Mouse (Mus musculus) erythroblast, embryonic 14.5 days (primary cell): ENCODE results near the gene Chst5. TPM values are rescaled to one million over a fixed set of nuclear protein-coding genes. Genes with fewer than 3 reads are reported as not detected.
"Not testable (repeated sequence)": the region's sequence is repeated elsewhere in the genome, so short reads cannot be mapped to it uniquely, and the experiment has no call there.

Source experiments
- H3K27me3 ChIP-seq: 2 replicates; pipeline ENCODE4 v1.6.1; 2012; ENCODE audit warnings: inconsistent platforms; ENCODE audit not compliant: control insufficient read depth
- H3K36me3 ChIP-seq: 2 replicates; pipeline ENCODE4 v1.6.1; 2012; ENCODE audit warnings: mild to moderate bottlenecking, inconsistent platforms; ENCODE audit not compliant: control insufficient read depth
- H3K4me1 ChIP-seq: 2 replicates; pipeline ENCODE4 v1.6.1; 2012; ENCODE audit warnings: inconsistent platforms; ENCODE audit not compliant: control insufficient read depth
- H3K4me3 ChIP-seq: replicated peaks from 2 replicates; pipeline ENCODE3; 2012; ENCODE audit warnings: moderate library complexity, mild to moderate bottlenecking, inconsistent platforms
- H3K9me3 ChIP-seq: 2 replicates; pipeline ENCODE4 v1.6.1; 2012; ENCODE audit warnings: low read length, inconsistent platforms, mixed read lengths; ENCODE audit not compliant: control insufficient read depth
- GATA1 ChIP-seq: IDR thresholded peaks from 2 replicates; pipeline ENCODE4 v1.6.1; 2012; ENCODE audit warnings: low read length, inconsistent platforms, mixed read lengths
- TAL1 ChIP-seq: IDR thresholded peaks from 3 replicates; pipeline ENCODE4 v1.6.1; 2012; ENCODE audit warnings: low read length, inconsistent platforms, mixed read lengths
- polyA plus RNA-seq: library from polyadenylated mRNA; stranded (reverse); fragments of >175 nt; gene quantifications from 2 replicates; pipeline ENCODE4 v1.2.3, GENCODE M21; 2012

Chst5 gene
- polyA plus RNA-seq, 1 experiment: not detected

DNA sequence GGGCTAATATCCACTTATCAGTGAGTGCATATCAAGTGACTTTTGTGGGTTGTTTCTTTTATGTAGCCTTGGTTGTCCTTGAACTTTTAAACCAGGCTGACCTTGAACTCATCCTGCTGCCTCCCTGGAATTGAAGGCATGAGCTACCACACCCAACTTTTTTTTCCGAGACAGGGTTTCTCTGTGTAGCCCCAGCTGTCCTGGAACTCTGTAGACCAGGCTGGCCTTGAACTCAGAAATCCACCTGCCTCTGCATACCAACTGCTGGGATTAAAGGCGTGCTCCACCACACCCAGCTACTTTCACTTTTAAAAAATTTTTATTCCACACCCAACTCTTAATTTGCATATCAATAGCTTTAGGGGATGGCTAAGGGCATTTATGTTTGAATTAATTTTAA is 33.3 kb upstream of the Chst5 start:
- no peaks in the 10 kb centered on the region for H3K9me3 ChIP-seq
- no peaks in the 10 kb centered on the region for H3K27me3 ChIP-seq
- TF ChIP-seq GATA1 (no peak), TAL1 (no peak)
- peaks cover 71% of the 10 kb centered on the region for H3K36me3 ChIP-seq
- no peak overlapping the region for H3K4me3 ChIP-seq
- H3K4me1 ChIP-seq: peaks cover 43% of the 10 kb centered on the region

- H3K27me3 ChIP-seq: no peaks in the 10 kb centered on the region
Measured at GRCm38 (mm10) chr8:111941101-111941454, 30.8 kb upstream of the Chst5 start.

DNA sequence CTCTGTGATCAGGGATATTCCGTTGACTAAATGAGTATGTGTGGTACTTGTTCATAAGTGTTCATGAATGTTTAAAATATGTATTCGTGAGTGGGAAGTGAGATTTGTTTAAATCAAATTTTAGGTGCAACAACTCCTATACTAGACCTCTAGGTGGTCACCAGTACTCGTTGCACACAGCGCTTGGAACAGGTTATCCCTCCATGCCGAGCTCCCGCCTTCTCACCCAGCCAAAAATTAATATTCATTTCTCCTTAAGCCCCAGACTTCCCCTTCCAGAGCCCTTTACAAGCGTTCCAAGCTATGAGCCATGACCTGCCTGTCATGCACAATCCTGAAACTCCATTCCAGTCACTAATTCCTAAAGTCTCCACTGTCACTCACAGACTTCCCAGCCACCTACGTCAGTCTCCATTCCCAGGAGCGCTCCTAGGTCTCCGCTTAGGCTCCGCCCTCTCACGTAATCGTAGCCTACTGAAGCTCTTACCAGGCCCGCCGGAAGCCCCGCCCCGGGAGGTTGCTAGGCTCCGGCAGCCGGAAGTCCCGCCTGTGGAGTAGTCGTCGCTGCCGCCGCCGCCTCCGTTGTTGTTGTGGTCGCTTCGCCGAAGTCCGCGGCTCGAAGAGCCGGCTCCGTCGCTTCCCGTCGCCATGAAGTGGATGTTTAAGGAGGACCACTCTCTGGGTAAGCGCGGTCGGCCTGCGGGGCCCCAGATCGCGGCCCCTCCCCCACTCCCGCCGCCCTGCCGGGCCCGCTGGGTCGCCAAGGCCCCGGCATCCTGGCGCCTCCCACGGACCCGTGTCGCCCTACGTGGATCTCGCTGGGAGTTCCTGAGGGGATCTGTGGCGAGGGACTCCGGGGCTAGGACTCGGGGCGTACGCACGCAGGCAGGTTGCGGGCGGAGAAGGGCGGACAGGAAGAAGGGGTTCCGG is 30.2 kb upstream of the Chst5 start, which contains the start of gene Gabarapl2:
Gene Gabarapl2 (plus strand): TSS at position 533 of the 930 bp plus-strand sequence.
- TF ChIP-seq TAL1: no peak
- TF ChIP-seq GATA1: no peak
- H3K36me3 ChIP-seq: peaks cover 41% of the 10 kb centered on the region
- H3K4me3 ChIP-seq: peak within 1 kb of the TSS; percentile 90
- peaks cover 45% of the 10 kb centered on the region for H3K4me1 ChIP-seq
- no peaks in the 10 kb centered on the region for H3K9me3 ChIP-seq
- no peaks in the 10 kb centered on the region for H3K27me3 ChIP-seq

More at GRCm38 (mm10) chr8:111941101-111941454, 30.8 kb upstream of the Chst5 start:
- Histone ChIP-seq H3K9me3 (no peaks in the 10 kb centered on the region), H3K36me3 (peaks cover 47% of the 10 kb centered on the region), H3K4me1 (peaks cover 45% of the 10 kb centered on the region), H3K4me3 (peak overlapping the region; percentile 90)
- TF ChIP-seq TAL1 (no peak), GATA1 (no peak)

GRCm38 (mm10) chr8:111939516-111940142 is 29.4 kb upstream of the Chst5 start:
- Histone ChIP-seq H3K36me3 (peaks cover 34% of the 10 kb centered on the region), H3K4me1 (peaks cover 48% of the 10 kb centered on the region), H3K4me3 (peak overlapping the region; percentile 90), H3K9me3 (no peaks in the 10 kb centered on the region), H3K27me3 (no peaks in the 10 kb centered on the region)
- TF ChIP-seq GATA1: no peak
- no peak for TF ChIP-seq TAL1

DNA sequence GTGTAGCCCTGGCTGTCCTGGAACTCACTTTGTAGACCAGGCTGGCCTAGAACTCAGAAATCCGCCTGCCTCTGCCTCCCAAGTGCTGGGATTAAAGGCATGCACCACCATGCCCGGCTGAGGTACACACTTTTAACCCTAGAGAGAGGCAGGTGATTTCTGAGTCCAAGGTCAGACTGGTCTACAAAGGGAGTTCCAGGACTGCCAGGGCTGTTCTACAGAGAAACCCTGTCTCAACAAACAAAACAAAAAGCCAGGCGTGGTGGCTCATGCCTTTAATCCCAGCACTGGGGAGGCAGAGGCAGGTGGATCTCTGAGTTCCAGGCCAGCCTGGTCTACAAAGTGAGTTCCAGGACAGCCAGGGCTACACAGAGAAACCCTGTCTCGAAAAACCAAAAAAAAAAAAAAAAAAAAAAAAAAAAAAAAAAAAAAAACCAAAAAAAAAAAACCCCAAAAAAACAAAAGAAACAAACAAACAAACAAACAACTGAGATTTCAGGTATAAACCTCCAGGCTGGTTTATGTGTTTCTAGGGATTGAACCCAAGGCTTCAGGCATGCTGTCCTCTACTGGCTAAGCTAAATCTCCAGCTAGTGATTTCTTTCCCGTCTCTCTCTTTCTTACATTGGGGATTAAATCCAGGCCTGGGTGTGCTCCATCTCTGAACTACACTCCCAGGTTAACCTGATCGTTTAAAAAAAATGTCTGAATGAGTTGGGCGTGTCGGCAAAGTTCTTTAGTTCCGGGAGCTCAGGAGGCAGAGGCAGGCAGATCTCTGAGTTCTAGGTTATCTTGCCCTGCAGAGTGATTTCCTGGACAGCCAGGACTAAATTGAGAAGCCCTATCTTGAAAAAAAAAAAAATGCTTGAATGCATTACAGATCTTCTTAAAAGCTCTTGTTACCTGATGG is 28.1 kb upstream of the Chst5 start:
- H3K27me3 ChIP-seq, H3K4me3 ChIP-seq, H3K9me3 ChIP-seq: not testable (repeated sequence)
- H3K4me1 ChIP-seq: peaks cover 53% of the 10 kb centered on the region
- peaks cover 21% of the 10 kb centered on the region for H3K36me3 ChIP-seq

GRCm38 (mm10) chr8:111937184-111937583 is 26.9 kb upstream of the Chst5 start:
- TF ChIP-seq TAL1 (no peak), GATA1 (no peak)
- Histone ChIP-seq H3K4me3 (no peak overlapping the region), H3K27me3 (no peaks in the 10 kb centered on the region), H3K4me1 (peaks cover 57% of the 10 kb centered on the region), H3K36me3 (peaks cover 10% of the 10 kb centered on the region), H3K9me3 (no peaks in the 10 kb centered on the region)

DNA sequence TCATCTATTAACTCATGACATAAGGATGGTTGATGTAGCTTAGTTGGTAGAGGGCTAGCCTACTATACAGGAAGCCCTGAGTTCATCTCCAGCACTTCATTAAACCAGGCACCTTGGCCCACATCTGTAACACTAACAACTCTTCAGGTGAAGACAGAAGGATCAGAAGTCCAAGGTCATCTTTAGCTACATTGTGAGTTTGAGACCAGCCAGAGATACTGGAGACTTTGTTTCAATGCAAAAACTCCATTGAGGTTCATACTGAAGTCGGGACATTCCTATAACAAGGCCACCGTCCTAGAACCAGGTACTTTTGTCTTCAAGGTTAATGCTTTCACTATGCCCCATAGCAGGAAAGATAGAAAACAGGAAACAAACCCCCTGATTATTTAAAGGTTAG is 24.0 kb upstream of the Chst5 start:
- Histone ChIP-seq H3K9me3 (no peaks in the 10 kb centered on the region), H3K4me3 (peak overlapping the region; percentile 83), H3K36me3 (peaks cover 8% of the 10 kb centered on the region), H3K4me1 (peaks cover 63% of the 10 kb centered on the region), H3K27me3 (no peaks in the 10 kb centered on the region)
- TF ChIP-seq TAL1 (no peak), GATA1 (no peak)

DNA sequence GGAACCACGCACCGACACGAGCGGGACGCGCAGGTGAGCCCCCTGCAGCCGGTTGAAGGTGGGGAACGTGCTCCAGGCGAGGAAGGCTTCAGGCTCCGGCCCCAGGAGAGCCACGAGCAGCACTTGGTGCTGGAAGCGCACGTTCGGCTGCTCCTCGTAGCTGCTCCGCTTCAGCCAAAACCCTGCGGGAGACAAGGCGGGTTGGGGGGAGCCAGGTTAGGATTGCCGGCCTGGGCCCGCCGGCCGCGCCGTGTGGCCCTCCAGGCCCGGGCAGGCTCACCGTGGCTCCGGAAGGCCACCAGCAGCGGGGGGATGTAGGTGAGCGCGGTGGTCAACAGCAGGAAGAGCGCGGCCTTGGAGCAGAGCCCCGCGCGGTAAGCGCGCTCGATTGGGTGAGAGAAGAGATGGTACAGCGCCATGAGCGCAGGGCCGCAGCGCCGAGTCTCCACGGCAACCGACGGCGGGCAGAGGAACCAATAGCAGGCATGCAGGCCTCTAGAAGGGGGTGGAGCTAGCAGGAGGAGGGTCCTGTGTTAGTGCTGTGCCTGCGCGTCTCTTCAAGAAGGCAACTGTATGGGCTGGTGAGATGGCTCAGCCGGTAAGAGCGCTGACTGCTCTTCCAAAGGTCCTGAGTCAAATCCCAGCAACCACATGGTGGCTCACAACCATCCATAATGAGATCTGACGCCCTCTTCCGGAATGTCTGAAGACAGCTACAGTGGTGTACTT is 23.3 kb upstream of the Chst5 start, which contains the start of gene Tmem231:
Gene Tmem231 (minus strand): TSS at position 534 of the 729 bp plus-strand sequence.
- Histone ChIP-seq H3K36me3 (peaks cover 11% of the 10 kb centered on the region), H3K4me1 (peaks cover 63% of the 10 kb centered on the region), H3K4me3 (peak within 1 kb of the TSS; percentile 83), H3K27me3 (no peaks in the 10 kb centered on the region), H3K9me3 (no peaks in the 10 kb centered on the region)
- TF ChIP-seq TAL1 (no peak), GATA1 (no peak)
